In the genomic region with DNA sequence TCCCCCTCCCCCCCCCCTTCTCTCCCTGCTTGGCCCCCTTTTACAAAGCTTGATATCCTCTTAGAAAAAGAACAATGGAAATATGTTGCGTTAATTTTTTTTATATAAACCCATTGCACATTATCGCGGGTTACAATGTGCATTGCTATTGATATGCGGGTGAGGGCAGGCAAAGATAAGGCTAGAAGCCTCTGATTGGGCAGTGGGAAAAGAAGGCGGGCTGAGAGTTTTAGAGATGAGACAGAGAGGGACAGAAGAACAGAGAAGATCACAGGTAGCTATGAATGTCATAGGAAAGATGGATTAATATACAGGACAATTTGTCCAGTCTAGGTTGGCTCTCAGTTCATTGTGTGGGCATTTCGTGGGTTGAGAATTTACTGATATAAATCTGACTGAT, we compare ENCODE assay signal across 22 mouse cellular contexts. TPM values are rescaled to one million over a fixed set of nuclear protein-coding genes. Genes with fewer than 3 reads are reported as not detected.
DNase-seq lines count a peak whose midpoint lies in the region; ATAC-seq lines count a peak whose summit lies in the region.
"Had no signal": no experiment of that assay in that cellular context is flagged by ENCODE, and none has a peak within 500 bp of the region (broad histone marks: within the 10 kb centered on the region; RNA-seq: fewer than 3 reads in every experiment).

No protein-coding gene starts in this region.

- peaks cover 24% of the 10 kb centered on the region for H3K4me1 ChIP-seq in erythroblast, embryonic 14.5 days (ENCODE audit: control insufficient read depth)
- no peaks in the 10 kb centered on the region for H3K4me1 ChIP-seq in midbrain, embryonic 15.5 days
- no peaks in the 10 kb centered on the region for H3K4me1 ChIP-seq in midbrain, embryonic 10.5 days
- H3K4me1 ChIP-seq in liver, embryonic 12.5 days, result peaks cover 15% of the 10 kb centered on the region
- H3K4me1 ChIP-seq: embryonic facial prominence, embryonic 13.5 days; forebrain, embryonic 15.5 days; hindbrain, embryonic 10.5 days had no signal

- no peaks in the 10 kb centered on the region for H3K36me3 ChIP-seq in erythroblast, embryonic 14.5 days (ENCODE audit: control insufficient read depth)
- no peaks in the 10 kb centered on the region for H3K36me3 ChIP-seq in midbrain, embryonic 15.5 days (replicated peaks)
- no peaks in the 10 kb centered on the region for H3K36me3 ChIP-seq in midbrain, embryonic 10.5 days
- H3K36me3 ChIP-seq in liver, embryonic 12.5 days, result no peaks in the 10 kb centered on the region
- H3K36me3 ChIP-seq: embryonic facial prominence, embryonic 13.5 days; forebrain, embryonic 15.5 days; hindbrain, embryonic 10.5 days had no signal

- no peak for DNase-seq in midbrain, embryonic 10.5 days (ENCODE audit: low spot score)
- no peak for DNase-seq in yolk sac, embryonic 10.5 days (ENCODE audit: low spot score)
- no peak for DNase-seq in thymus, postnatal 0 days (ENCODE audit: low spot score)

- H3K4me2 ChIP-seq in midbrain, embryonic 15.5 days, result no peak overlapping the region
- H3K4me2 ChIP-seq in liver, embryonic 12.5 days, result peak overlapping the region; percentile 53
- H3K4me2 ChIP-seq: embryonic facial prominence, embryonic 13.5 days; forebrain, embryonic 15.5 days had no signal

- no peak for ATAC-seq in erythroblast, adult 5-6 weeks (replicated peaks; ENCODE audit: low FRiP score, poor library complexity, severe bottlenecking)
- 0 out of 2 replicates have a peak, but pooled peaks have one; percentile 14 for ATAC-seq in midbrain, embryonic 15.5 days (replicated peaks)
- peak; percentile 84 for ATAC-seq in liver, embryonic 12.5 days
- ATAC-seq in megakaryocyte-erythroid progenitor cell, adult 5-6 weeks (replicated peaks; ENCODE audit: low FRiP score, low TSS enrichment, poor library complexity, severe bottlenecking), result peak; percentile 84
- ATAC-seq: CD4-positive, CD25-positive, alpha-beta regulatory T cell, adult 4 months had no signal

- peaks cover 5% of the 10 kb centered on the region for H3K27me3 ChIP-seq in erythroblast, embryonic 14.5 days (ENCODE audit: control insufficient read depth)
- no peaks in the 10 kb centered on the region for H3K27me3 ChIP-seq in midbrain, embryonic 15.5 days (replicated peaks)
- peaks cover 4% of the 10 kb centered on the region; the same call in 1 of the 2 replicates for H3K27me3 ChIP-seq in midbrain, embryonic 10.5 days (ENCODE audit: low read depth, poor library complexity, severe bottlenecking)
- peaks cover 35% of the 10 kb centered on the region; the same call in 1 of the 2 replicates for H3K27me3 ChIP-seq in liver, embryonic 12.5 days (replicated peaks)
- H3K27me3 ChIP-seq: forebrain, embryonic 15.5 days had no signal

- no peak overlapping the region for H3K9ac ChIP-seq in midbrain, embryonic 15.5 days
- H3K9ac ChIP-seq in liver, embryonic 12.5 days, result 0 out of 2 replicates have a peak overlapping the region, but pooled peaks have one; percentile 22
- H3K9ac ChIP-seq: embryonic facial prominence, embryonic 13.5 days; forebrain, embryonic 15.5 days had no signal

- H3K4me3 ChIP-seq in erythroblast, embryonic 14.5 days (replicated peaks), result peak overlapping the region; percentile 41
- no peak overlapping the region for H3K4me3 ChIP-seq in midbrain, embryonic 15.5 days
- no peak overlapping the region for H3K4me3 ChIP-seq in midbrain, embryonic 10.5 days
- no peak overlapping the region; the same call in 1 of the 2 replicates for H3K4me3 ChIP-seq in liver, embryonic 12.5 days
- H3K4me3 ChIP-seq: embryonic facial prominence, embryonic 13.5 days; forebrain, embryonic 15.5 days; hindbrain, embryonic 10.5 days; left cerebral cortex, adult 2 months had no signal

- H3K27ac ChIP-seq in midbrain, embryonic 15.5 days, result no peak overlapping the region
- no peak overlapping the region for H3K27ac ChIP-seq in midbrain, embryonic 10.5 days (replicated peaks)
- H3K27ac ChIP-seq in liver, embryonic 12.5 days, result 0 out of 2 replicates have a peak overlapping the region, but pooled peaks have one; percentile 38
- H3K27ac ChIP-seq: embryonic facial prominence, embryonic 13.5 days; forebrain, embryonic 15.5 days; hindbrain, embryonic 10.5 days; left cerebral cortex, adult 2 months had no signal

- 58% methylated on average over 6 of the region's 6 CpGs for whole genome bisulfite sequencing in midbrain, embryonic 15.5 days
- WGBS in midbrain, embryonic 10.5 days, result 61% methylated on average over 6 of the region's 6 CpGs
- WGBS in liver, embryonic 12.5 days (ENCODE audit: insufficient replicate concordance), result 17% methylated on average over 6 of the region's 6 CpGs

- no peaks in the 10 kb centered on the region for H3K9me3 ChIP-seq in erythroblast, embryonic 14.5 days (ENCODE audit: control insufficient read depth, low read length)
- no peaks in the 10 kb centered on the region for H3K9me3 ChIP-seq in midbrain, embryonic 15.5 days
- H3K9me3 ChIP-seq in midbrain, embryonic 10.5 days (replicated peaks), result no peaks in the 10 kb centered on the region
- no peaks in the 10 kb centered on the region for H3K9me3 ChIP-seq in liver, embryonic 12.5 days (replicated peaks)
- H3K9me3 ChIP-seq: embryonic facial prominence, embryonic 13.5 days; forebrain, embryonic 15.5 days; hindbrain, embryonic 10.5 days had no signal

RNA-seq across cellular contexts. Expression of gene Tectb, which starts 26.7 kb away (rescaled TPM):
- not detected in 2 replicates for polyA plus RNA-seq in erythroblast, embryonic 14.5 days (2012)
- not detected in 2 replicates for total RNA-seq in erythroblast, adult 5-6 weeks (2015; ENCODE audit: low replicate concordance)
- not detected in 2 replicates for total RNA-seq in erythroblast, adult 5-6 weeks (2017; ENCODE audit: low replicate concordance)
- 0.22 and 0.46 TPM in 2 replicates for polyA plus RNA-seq in midbrain, embryonic 15.5 days (2015; fragmentation: Nextera tagmentation; extraction: Ambion mirVana)
- polyA plus RNA-seq in midbrain, embryonic 10.5 days (2016; fragmentation: Nextera tagmentation; extraction: Ambion mirVana), result 0.12 TPM in 1 of 2 replicates, not detected in the other
- polyA plus RNA-seq in liver, embryonic 12.5 days (2016; fragmentation: Nextera tagmentation; extraction: Ambion mirVana), result 0.05 and 0.06 TPM in 2 replicates
- not detected in 2 replicates for total RNA-seq in megakaryocyte-erythroid progenitor cell, adult 5-6 weeks (2014; fragmentation: Nextera tagmentation)
- total RNA-seq in megakaryocyte-erythroid progenitor cell, adult 5-6 weeks (2017), result not detected in 2 replicates
- polyA plus RNA-seq in thymus, postnatal 0 days (2015; fragmentation: Nextera tagmentation; extraction: Ambion mirVana), result 0.24 and 0.60 TPM in 2 replicates
- total RNA-seq: ES-E14; gastrocnemius, adult 18-20 months; left cerebral cortex, adult 2 months; left cerebral cortex, postnatal 4 days; megakaryocyte, adult 5-6 weeks had no signal
- polyA plus RNA-seq: CD4-positive, CD25-positive, alpha-beta regulatory T cell, adult 4 months; embryonic facial prominence, embryonic 13.5 days; hindbrain, embryonic 10.5 days; neural tube, embryonic 11.5 days; small intestine, adult 2 months had no signal

RNA-seq across cellular contexts. Expression of gene Gucy2g, which starts 33.8 kb away (rescaled TPM):
- polyA plus RNA-seq in erythroblast, embryonic 14.5 days (2012), result not detected in 2 replicates
- total RNA-seq in erythroblast, adult 5-6 weeks (2015; ENCODE audit: low replicate concordance), result 0.58 TPM in 1 of 2 replicates, not detected in the other
- not detected in 2 replicates for total RNA-seq in erythroblast, adult 5-6 weeks (2017; ENCODE audit: low replicate concordance)
- not detected in 2 replicates for polyA plus RNA-seq in midbrain, embryonic 15.5 days (2015; fragmentation: Nextera tagmentation; extraction: Ambion mirVana)
- not detected in 2 replicates for polyA plus RNA-seq in midbrain, embryonic 10.5 days (2016; fragmentation: Nextera tagmentation; extraction: Ambion mirVana)
- polyA plus RNA-seq in liver, embryonic 12.5 days (2016; fragmentation: Nextera tagmentation; extraction: Ambion mirVana), result 0.04 TPM in 1 of 2 replicates, not detected in the other
- total RNA-seq in megakaryocyte-erythroid progenitor cell, adult 5-6 weeks (2014; fragmentation: Nextera tagmentation), result not detected in 2 replicates
- total RNA-seq in megakaryocyte-erythroid progenitor cell, adult 5-6 weeks (2017), result not detected in 2 replicates
- 0.04 and 0.06 TPM in 2 replicates for polyA plus RNA-seq in thymus, postnatal 0 days (2015; fragmentation: Nextera tagmentation; extraction: Ambion mirVana)
- total RNA-seq: adrenal gland, postnatal 36 days; liver, adult 2 months; megakaryocyte, adult 5-6 weeks had no signal
- polyA plus RNA-seq: forebrain, embryonic 15.5 days; heart, postnatal 0 days; hindbrain, embryonic 10.5 days; neural tube, embryonic 11.5 days had no signal

RNA-seq across cellular contexts. Expression of gene Acsl5, which starts 44.5 kb away (rescaled TPM):
- polyA plus RNA-seq in erythroblast, embryonic 14.5 days (2012), result 0.92 and 1.3 TPM in 2 replicates
- total RNA-seq in erythroblast, adult 5-6 weeks (2015; ENCODE audit: low replicate concordance), result 39.6 and 74.4 TPM in 2 replicates
- 27.5 and 31.5 TPM in 2 replicates for total RNA-seq in erythroblast, adult 5-6 weeks (2017; ENCODE audit: low replicate concordance)
- 13.4 and 15.7 TPM in 2 replicates for polyA plus RNA-seq in midbrain, embryonic 15.5 days (2015; fragmentation: Nextera tagmentation; extraction: Ambion mirVana)
- polyA plus RNA-seq in midbrain, embryonic 10.5 days (2016; fragmentation: Nextera tagmentation; extraction: Ambion mirVana), result 18.5 and 18.9 TPM in 2 replicates
- polyA plus RNA-seq in liver, embryonic 12.5 days (2016; fragmentation: Nextera tagmentation; extraction: Ambion mirVana), result 110 and 115 TPM in 2 replicates
- 180 and 241 TPM in 2 replicates for total RNA-seq in megakaryocyte-erythroid progenitor cell, adult 5-6 weeks (2014; fragmentation: Nextera tagmentation)
- total RNA-seq in megakaryocyte-erythroid progenitor cell, adult 5-6 weeks (2017), result 295 and 345 TPM in 2 replicates
- polyA plus RNA-seq in thymus, postnatal 0 days (2015; fragmentation: Nextera tagmentation; extraction: Ambion mirVana), result 72.4 and 83.1 TPM in 2 replicates
